Mouse (Mus musculus): ENCODE results near the gene Hddc3. TPM values are rescaled to one million over a fixed set of nuclear protein-coding genes. Genes with fewer than 3 reads are reported as not detected.
A peak's percentile ranks its signal among the peaks of the same experiment; 100 is the strongest.

Gene Hddc3
- polyA plus RNA-seq, 1 experiment from 2014 or later = 23.5 TPM

GRCm38 (mm10) chr7:80373352-80373751, 30.4 kb downstream of the Hddc3 start:
- Histone ChIP-seq H3K4me2 (replicated peaks) (no peak overlapping the region), H3K9me3 (no peaks in the 10 kb centered on the region), H3K9ac (no peak overlapping the region), H3K27me3 (no peaks in the 10 kb centered on the region), H3K4me1 (peaks cover 16% of the 10 kb centered on the region), H3K27ac (no peak overlapping the region), H3K36me3 (peaks cover 6% of the 10 kb centered on the region), H3K4me3 (no peak overlapping the region)
- 75% methylated on average over 4 of the region's 4 CpGs for WGBS
- no peak for ATAC-seq (ENCODE audit: low FRiP score, low read depth)

DNA sequence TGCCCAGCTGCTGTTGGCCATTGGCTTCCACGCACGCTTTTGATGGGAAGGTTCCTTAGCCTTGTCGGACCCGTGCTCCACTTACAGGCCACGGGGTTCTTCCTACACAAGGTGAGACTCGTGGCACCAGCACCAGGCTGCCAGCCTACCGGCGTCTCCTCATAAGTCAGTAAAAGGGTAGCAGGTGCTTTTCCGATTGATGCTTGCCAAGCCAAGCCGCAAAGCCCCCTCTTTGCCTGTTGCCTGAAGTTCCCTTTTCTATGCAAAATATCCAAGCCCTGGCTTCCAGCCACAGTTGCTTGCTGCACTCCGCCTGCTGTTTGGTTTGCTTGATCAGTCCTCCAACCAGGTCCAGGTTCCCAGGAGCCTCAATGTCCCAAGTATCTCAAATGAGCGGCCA, 30.9 kb downstream of the Hddc3 start:
- ATAC-seq (ENCODE audit: low FRiP score, low read depth) = no peak
- Histone ChIP-seq H3K4me3 (no peak overlapping the region), H3K9ac (no peak overlapping the region), H3K4me1 (peaks cover 16% of the 10 kb centered on the region), H3K36me3 (peaks cover 6% of the 10 kb centered on the region), H3K9me3 (no peaks in the 10 kb centered on the region), H3K27me3 (no peaks in the 10 kb centered on the region), H3K4me2 (replicated peaks) (no peak overlapping the region), H3K27ac (no peak overlapping the region)
- 83% methylated on average over 12 of the region's 12 CpGs for WGBS

DNA sequence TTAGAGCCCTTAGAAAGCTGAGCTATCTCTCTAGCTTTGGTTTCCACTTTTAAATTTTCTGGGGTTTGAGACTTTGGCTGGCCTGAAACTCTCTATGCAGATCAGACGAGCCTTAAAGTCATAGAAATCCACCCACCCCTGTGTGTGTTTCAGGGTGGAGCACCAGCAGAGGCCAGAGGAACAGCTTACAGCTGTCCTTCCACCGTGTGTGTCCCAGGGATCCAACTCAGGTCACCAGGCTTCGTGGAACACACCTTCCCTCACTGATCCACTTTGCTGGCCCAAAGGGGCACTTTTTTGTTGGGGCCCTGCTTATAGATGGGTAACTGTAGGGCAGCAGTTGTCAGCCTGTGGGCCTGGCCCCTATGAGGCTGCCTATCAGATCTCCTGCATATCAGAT, 31.4 kb downstream of the Hddc3 start:
- H3K4me3 ChIP-seq = no peak overlapping the region
- H3K4me2 ChIP-seq (replicated peaks) = no peak overlapping the region
- no peaks in the 10 kb centered on the region for H3K27me3 ChIP-seq
- H3K36me3 ChIP-seq = peaks cover 6% of the 10 kb centered on the region
- H3K4me1 ChIP-seq = peaks cover 12% of the 10 kb centered on the region
- ATAC-seq (ENCODE audit: low FRiP score, low read depth) = no peak
- H3K9ac ChIP-seq = no peak overlapping the region
- no peaks in the 10 kb centered on the region for H3K9me3 ChIP-seq
- 55% methylated on average over 3 of the region's 3 CpGs for WGBS
- no peak overlapping the region for H3K27ac ChIP-seq

- ATAC-seq (ENCODE audit: low FRiP score, low read depth) = no peak
- no peak overlapping the region for H3K4me3 ChIP-seq
- H3K4me2 ChIP-seq (replicated peaks) = no peak overlapping the region
- no peak overlapping the region for H3K9ac ChIP-seq
- H3K27ac ChIP-seq = no peak overlapping the region
- H3K27me3 ChIP-seq = no peaks in the 10 kb centered on the region
- no peaks in the 10 kb centered on the region for H3K9me3 ChIP-seq
- peaks cover 7% of the 10 kb centered on the region for H3K4me1 ChIP-seq
- 86% methylated on average over 3 of the region's 3 CpGs for WGBS
- H3K36me3 ChIP-seq = peaks cover 10% of the 10 kb centered on the region
Measured at GRCm38 (mm10) chr7:80374733-80375132, 31.8 kb downstream of the Hddc3 start.

GRCm38 (mm10) chr7:80375376-80376039, 32.6 kb downstream of the Hddc3 start:
- 84% methylated on average over 9 of the region's 9 CpGs for WGBS
- no peak overlapping the region for H3K4me2 ChIP-seq (replicated peaks)
- no peak overlapping the region for H3K9ac ChIP-seq
- H3K27me3 ChIP-seq = no peaks in the 10 kb centered on the region
- no peaks in the 10 kb centered on the region for H3K9me3 ChIP-seq
- H3K36me3 ChIP-seq = peaks cover 14% of the 10 kb centered on the region
- H3K4me3 ChIP-seq = no peak overlapping the region
- ATAC-seq (ENCODE audit: low FRiP score, low read depth) = no peak
- no peaks in the 10 kb centered on the region for H3K4me1 ChIP-seq
- no peak overlapping the region for H3K27ac ChIP-seq

DNA sequence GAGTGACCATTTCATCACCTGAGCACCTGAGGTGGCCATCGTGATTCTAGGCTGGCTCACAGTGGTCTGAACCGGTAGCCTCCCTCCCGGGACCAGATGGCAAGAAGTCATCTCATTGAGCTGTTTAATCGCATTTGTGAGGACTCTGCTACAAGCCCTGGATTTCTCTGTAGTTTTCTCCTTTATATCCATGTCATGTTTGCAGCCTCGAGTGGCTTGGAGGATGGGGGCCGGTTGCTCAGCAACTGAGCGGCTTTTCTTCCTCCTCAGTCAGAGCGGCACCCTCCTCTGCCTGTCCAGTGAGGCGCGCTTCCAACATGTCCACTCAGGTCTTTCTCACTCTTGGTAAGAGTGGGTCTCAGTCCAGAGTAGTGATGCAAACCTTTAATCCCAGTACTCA, 33.3 kb downstream of the Hddc3 start:
- H3K4me3 ChIP-seq = no peak overlapping the region
- H3K27ac ChIP-seq = no peak overlapping the region
- H3K27me3 ChIP-seq = no peaks in the 10 kb centered on the region
- peaks cover 20% of the 10 kb centered on the region for H3K36me3 ChIP-seq
- H3K9me3 ChIP-seq = no peaks in the 10 kb centered on the region
- ATAC-seq (ENCODE audit: low FRiP score, low read depth) = no peak
- 87% methylated on average over 10 of the region's 10 CpGs for WGBS
- no peak overlapping the region for H3K4me2 ChIP-seq (replicated peaks)
- no peaks in the 10 kb centered on the region for H3K4me1 ChIP-seq
- no peak overlapping the region for H3K9ac ChIP-seq

- 37% methylated on average over 6 of the region's 6 CpGs for WGBS
- ATAC-seq (ENCODE audit: low FRiP score, low read depth) = no peak
- H3K27me3 ChIP-seq = peaks cover 4% of the 10 kb centered on the region; the same call in 1 of the 2 replicates
- peaks cover 30% of the 10 kb centered on the region for H3K36me3 ChIP-seq
- H3K27ac ChIP-seq = no peak overlapping the region
- H3K9ac ChIP-seq = no peak overlapping the region
- H3K4me1 ChIP-seq = 0 out of 2 replicates have a peak, but pooled peaks cover under 1% of the 10 kb centered on the region
- H3K4me3 ChIP-seq = no peak overlapping the region
- H3K9me3 ChIP-seq = no peaks in the 10 kb centered on the region
- H3K4me2 ChIP-seq (replicated peaks) = no peak overlapping the region
Measured at GRCm38 (mm10) chr7:80377471-80377870, 34.6 kb downstream of the Hddc3 start.

DNA sequence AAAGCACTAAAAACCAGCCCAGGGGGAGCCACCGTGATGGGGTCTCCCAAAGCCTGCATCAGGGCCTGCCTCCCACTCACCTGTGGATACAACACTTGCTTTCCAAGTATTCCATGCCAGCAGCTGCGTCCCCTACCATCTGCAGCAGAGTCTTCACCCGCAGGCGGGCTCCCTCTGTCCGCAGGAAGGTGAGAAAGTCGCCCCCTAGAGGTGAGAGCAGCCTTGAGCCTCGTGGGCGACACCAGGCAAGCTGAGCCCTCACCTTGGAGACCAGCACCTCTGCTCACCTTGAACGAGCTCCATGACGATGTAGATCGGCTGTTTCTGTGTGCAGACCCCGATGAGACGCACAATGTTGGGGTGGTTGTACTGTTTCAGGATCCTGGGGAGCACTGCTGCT, 36.6 kb downstream of the Hddc3 start:
- Histone ChIP-seq H3K9me3 (no peaks in the 10 kb centered on the region), H3K27me3 (peaks cover 7% of the 10 kb centered on the region; the same call in 1 of the 2 replicates), H3K4me1 (peaks cover 3% of the 10 kb centered on the region; the same call in 1 of the 2 replicates), H3K36me3 (peaks cover 39% of the 10 kb centered on the region), H3K4me2 (replicated peaks) (no peak overlapping the region), H3K9ac (no peak overlapping the region), H3K27ac (no peak overlapping the region), H3K4me3 (no peak overlapping the region)
- ATAC-seq (ENCODE audit: low FRiP score, low read depth) = no peak
- WGBS = 62% methylated on average over 13 of the region's 13 CpGs

- Histone ChIP-seq H3K9me3 (no peaks in the 10 kb centered on the region), H3K27me3 (peaks cover 7% of the 10 kb centered on the region; the same call in 1 of the 2 replicates), H3K4me1 (peaks cover 20% of the 10 kb centered on the region), H3K36me3 (peaks cover 39% of the 10 kb centered on the region), H3K4me2 (replicated peaks) (no peak overlapping the region), H3K27ac (no peak overlapping the region), H3K4me3 (no peak overlapping the region), H3K9ac (no peak overlapping the region)
- WGBS = 76% methylated on average over 11 of the region's 11 CpGs
- ATAC-seq (ENCODE audit: low FRiP score, low read depth) = no peak
Measured at GRCm38 (mm10) chr7:80382919-80383318, 40.0 kb downstream of the Hddc3 start.

GRCm38 (mm10) chr7:80386235-80386930, 43.5 kb downstream of the Hddc3 start:
- Histone ChIP-seq H3K4me2 (replicated peaks) (peak overlapping the region; percentile 72), H3K27me3 (peaks cover 7% of the 10 kb centered on the region; the same call in 1 of the 2 replicates), H3K9ac (peak overlapping the region; percentile 72), H3K4me3 (peak overlapping the region; percentile 44), H3K27ac (peak overlapping the region; percentile 64; the same call in 1 of the 2 replicates), H3K36me3 (peaks cover 40% of the 10 kb centered on the region), H3K9me3 (no peaks in the 10 kb centered on the region), H3K4me1 (peaks cover 31% of the 10 kb centered on the region)
- ATAC-seq (ENCODE audit: low FRiP score, low read depth) = peak; percentile 65
- 40% methylated on average over 18 of the region's 18 CpGs for WGBS

- Histone ChIP-seq H3K27me3 (peaks cover 7% of the 10 kb centered on the region; the same call in 1 of the 2 replicates), H3K4me2 (replicated peaks) (peak overlapping the region; percentile 72), H3K36me3 (peaks cover 42% of the 10 kb centered on the region), H3K4me3 (peak overlapping the region; percentile 44), H3K4me1 (peaks cover 31% of the 10 kb centered on the region), H3K9me3 (no peaks in the 10 kb centered on the region), H3K27ac (peak overlapping the region; percentile 64), H3K9ac (peak overlapping the region; percentile 72)
- 40% methylated on average over 17 of the region's 17 CpGs for WGBS
- ATAC-seq (ENCODE audit: low FRiP score, low read depth) = peak; percentile 29; the same call in 1 of the 2 replicates
Measured at GRCm38 (mm10) chr7:80387033-80387632, 44.2 kb downstream of the Hddc3 start.
